Mouse (Mus musculus): ENCODE measurements at regions not wholly inside any gene's neighbourhood (a gene's known extent, or its start where the extent isn't known, plus 50 kb on each side); places are given as distances from the start of the nearest gene placed in this dataset.

- no peak overlapping the region for H3K27ac ChIP-seq
- TF ChIP-seq CTCF (IDR thresholded peaks at IDR 0.05), result no peak
- intact Hi-C loops (cut with DNase I), result no loop called here
- no peak overlapping the region for H3K4me3 ChIP-seq
- no peak for DNase-seq (ENCODE audit: extremely low spot score in 1 of 2, low spot score in 2 of 2)
These were observed 298.2 kb upstream of the Igbp1b start for GRCm38 (mm10) chr6:138956461-138957072.

DNA sequence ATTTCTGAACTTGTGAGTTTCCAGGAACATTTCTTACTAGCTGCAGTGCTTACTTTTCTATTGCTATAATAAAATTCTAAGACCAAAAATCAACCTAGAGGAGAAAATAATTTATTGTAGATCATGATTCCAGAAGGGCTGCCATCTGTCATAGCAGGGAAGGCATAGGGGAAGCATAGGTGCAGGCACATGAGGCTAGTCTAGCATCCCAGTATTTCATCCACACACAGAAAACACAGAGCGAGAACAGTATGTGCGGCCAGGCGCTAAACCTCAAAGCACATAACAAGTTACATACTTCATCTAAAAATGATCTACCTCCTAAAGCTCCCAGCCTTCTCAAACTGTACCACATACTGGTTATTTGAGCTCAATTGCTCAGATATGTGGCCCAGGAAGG lies 292.5 kb upstream of the Igbp1b start:
- Histone ChIP-seq H3K4me3 (no peak overlapping the region), H3K27ac (no peak overlapping the region)
- intact Hi-C loops (cut with DNase I), result no loop called here
- DNase-seq (ENCODE audit: extremely low spot score in 1 of 2, low spot score in 2 of 2), result peak in 1 of 2 experiments; percentile 10
- no peak for TF ChIP-seq CTCF (IDR thresholded peaks at IDR 0.05)

- no peak for DNase-seq (ENCODE audit: extremely low spot score in 1 of 2, low spot score in 2 of 2)
- no peak for TF ChIP-seq CTCF (IDR thresholded peaks at IDR 0.05)
- intact Hi-C loops (cut with DNase I), result no loop called here
- Histone ChIP-seq H3K27ac (no peak overlapping the region), H3K4me3 (no peak overlapping the region)
These were observed 288.3 kb upstream of the Igbp1b start for GRCm38 (mm10) chr6:138946632-138947031.

- intact Hi-C loops (cut with DNase I), result no loop called here
- Histone ChIP-seq H3K4me3 (no peak overlapping the region), H3K27ac (no peak overlapping the region)
- DNase-seq (ENCODE audit: extremely low spot score in 1 of 2, low spot score in 2 of 2), result no peak
- TF ChIP-seq CTCF (IDR thresholded peaks at IDR 0.05), result no peak
These were observed 287.1 kb upstream of the Igbp1b start for GRCm38 (mm10) chr6:138945432-138945831.

GRCm38 (mm10) chr6:138920161-138920560 lies 261.8 kb upstream of the Igbp1b start:
- TF ChIP-seq CTCF (IDR thresholded peaks at IDR 0.05), result no peak
- H3K4me3 ChIP-seq, result no peak overlapping the region
- H3K27ac ChIP-seq, result no peak overlapping the region
- intact Hi-C loops (cut with DNase I), result no loop called here
- DNase-seq (ENCODE audit: extremely low spot score in 1 of 2, low spot score in 2 of 2), result no peak

- DNase-seq (ENCODE audit: extremely low spot score in 1 of 2, low spot score in 2 of 2), result no peak
- Histone ChIP-seq H3K4me3 (no peak overlapping the region), H3K27ac (no peak overlapping the region)
- intact Hi-C loops (cut with DNase I), result no loop called here
- TF ChIP-seq CTCF (IDR thresholded peaks at IDR 0.05), result no peak
These were observed 261.2 kb upstream of the Igbp1b start for GRCm38 (mm10) chr6:138919531-138919930.

GRCm38 (mm10) chr6:138914981-138915380 lies 256.6 kb upstream of the Igbp1b start:
- TF ChIP-seq CTCF (IDR thresholded peaks at IDR 0.05), result no peak
- Histone ChIP-seq H3K4me3 (no peak overlapping the region), H3K27ac (no peak overlapping the region)
- intact Hi-C loops (cut with DNase I), result no loop called here
- no peak for DNase-seq (ENCODE audit: extremely low spot score in 1 of 2, low spot score in 2 of 2)

DNA sequence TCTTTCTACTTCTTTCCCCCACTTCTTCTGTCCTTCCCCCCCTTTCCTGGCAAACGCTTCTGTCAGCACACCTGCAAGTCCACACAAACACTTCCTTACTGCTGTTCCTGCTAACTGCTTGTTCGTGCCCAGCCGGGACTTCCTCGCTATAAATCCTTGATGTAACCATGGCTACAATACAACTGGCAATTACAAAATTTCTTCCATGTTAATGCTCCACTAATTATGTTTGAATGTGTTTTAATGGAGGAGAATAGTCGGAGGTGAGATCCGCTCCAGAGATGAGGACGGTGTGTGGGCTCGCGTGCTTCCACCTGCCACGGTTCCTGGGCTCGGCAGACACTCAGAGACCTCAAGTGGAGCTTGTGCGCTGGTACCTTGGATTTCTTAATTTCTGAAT lies 215.3 kb upstream of the Igbp1b start:
- peak in 1 of 2 experiments; percentile 13 for DNase-seq (ENCODE audit: extremely low spot score in 1 of 2, low spot score in 2 of 2)
- H3K4me3 ChIP-seq, result no peak overlapping the region

GRCm38 (mm10) chr6:138872495-138873415 lies 214.4 kb upstream of the Igbp1b start:
- H3K27ac ChIP-seq, result no peak overlapping the region
- no peak for DNase-seq (ENCODE audit: extremely low spot score in 1 of 2, low spot score in 2 of 2)
- no peak overlapping the region for H3K4me3 ChIP-seq
- TF ChIP-seq CTCF (IDR thresholded peaks at IDR 0.05), result no peak
- intact Hi-C loops (cut with DNase I), result no loop called here

More for the DNA sequence above, 215.3 kb upstream of the Igbp1b start:
- TF ChIP-seq CTCF (IDR thresholded peaks at IDR 0.05), result no peak
- H3K27ac ChIP-seq, result no peak overlapping the region
- intact Hi-C loops (cut with DNase I), result no loop called here

- TF ChIP-seq CTCF (IDR thresholded peaks at IDR 0.05), result no peak
- Histone ChIP-seq H3K4me3 (no peak overlapping the region), H3K27ac (no peak overlapping the region)
- intact Hi-C loops (cut with DNase I), result no loop called here
- DNase-seq (ENCODE audit: extremely low spot score in 1 of 2, low spot score in 2 of 2), result no peak
These were observed 179.7 kb upstream of the Igbp1b start for GRCm38 (mm10) chr6:138838043-138838442.

- H3K4me3 ChIP-seq, result no peak overlapping the region
- H3K27ac ChIP-seq, result no peak overlapping the region
- intact Hi-C loops (cut with DNase I), result no loop called here
- DNase-seq (ENCODE audit: extremely low spot score in 1 of 2, low spot score in 2 of 2), result no peak
- TF ChIP-seq CTCF (IDR thresholded peaks at IDR 0.05), result no peak
These were observed 176.5 kb upstream of the Igbp1b start for GRCm38 (mm10) chr6:138834876-138835275.

DNA sequence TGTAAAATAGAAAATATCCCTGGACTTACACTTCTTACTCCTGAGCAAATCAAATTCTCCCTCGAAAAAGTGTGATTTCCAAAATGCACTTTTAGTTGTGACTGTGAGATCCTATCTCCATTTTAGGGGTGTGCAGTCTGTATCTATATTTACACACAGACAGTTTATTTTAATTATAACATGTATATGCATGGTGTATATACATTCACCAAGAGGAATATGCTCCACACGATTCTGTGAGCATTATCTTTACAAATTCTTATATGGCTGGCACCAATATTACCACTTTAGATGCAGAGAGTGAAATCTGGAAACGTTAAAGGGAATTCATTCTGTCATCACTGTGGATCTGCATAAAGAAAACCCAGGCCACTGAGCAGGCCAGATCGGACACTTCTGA lies 143.5 kb upstream of the Igbp1b start:
- no peak for TF ChIP-seq CTCF (IDR thresholded peaks at IDR 0.05)
- DNase-seq (ENCODE audit: extremely low spot score in 1 of 2, low spot score in 2 of 2), result no peak
- Histone ChIP-seq H3K27ac (peak overlapping the region; percentile 13; the same call in 1 of the 2 replicates), H3K4me3 (no peak overlapping the region)
- intact Hi-C loops (cut with DNase I), result loop anchor here (1.0 to 5.0 kb wide), 2 partner anchors 135 to 358 kb away; no protein-coding TSS in a partner anchor

Data from left cerebral cortex, adult 2 months (tissue).